Mouse (Mus musculus) brain, adult 10 weeks (tissue): ENCODE data around the gene Ppargc1a. TPM values are rescaled to one million over a fixed set of nuclear protein-coding genes. Genes with fewer than 3 reads are reported as not detected.

ENCODE experiments used
- polyA plus RNA-seq: library from polyadenylated mRNA; stranded (reverse); fragments of 350-450 nt; fragmentation: Illumina TruSeq; extraction: RNeasy Lipid Tissue Mini Kit (QIAGEN cat#74804); gene quantifications from one replicate; pipeline ENCODE4 v1.2.3, GENCODE M21; 2015; ENCODE audit warnings: low read depth, low replicate concordance

The Ppargc1a gene
- polyA plus RNA-seq: 21.5 TPM

GRCm38 (mm10) chr5:51567659-51568058 lies at the start of gene Ppargc1a:
Gene Ppargc1a (minus strand): TSS chr5:51567726.

